Mouse (Mus musculus) neural tube, embryonic 13.5 days (tissue): ENCODE data around the gene Aox2. TPM values are rescaled to one million over a fixed set of nuclear protein-coding genes. Genes with fewer than 3 reads are reported as not detected.
A peak's percentile ranks its signal among the peaks of the same experiment; 100 is the strongest.

Experiments used
- ATAC-seq: fragments of 200-750 bp; cut with Nextera tagmentation; 2 replicates; pipeline ENCODE4 v1.8.0; 2017; ENCODE audit warnings: low read depth, mild to moderate bottlenecking, moderate TSS enrichment, moderate library complexity
- H3K27ac ChIP-seq: fragments of 300-500 bp; sonication (generic); replicated peaks from 2 replicates; pipeline ENCODE4 v1.5.1; 2015; ENCODE audit warnings: moderate library complexity, mild to moderate bottlenecking, inconsistent platforms
- H3K27me3 ChIP-seq: fragments of 300-500 bp; sonication (generic); 2 replicates; pipeline ENCODE4 v1.6.1; 2015; ENCODE audit warnings: mild to moderate bottlenecking, inconsistent platforms
- H3K36me3 ChIP-seq: fragments of 300-500 bp; sonication (generic); 2 replicates; pipeline ENCODE4 v1.6.1; 2015; ENCODE audit warnings: mild to moderate bottlenecking, inconsistent platforms
- H3K4me1 ChIP-seq: fragments of 300-500 bp; sonication (generic); replicated peaks from 2 replicates; pipeline ENCODE4 v1.6.1; 2015; ENCODE audit warnings: inconsistent platforms
- H3K4me2 ChIP-seq: fragments of 300-500 bp; sonication (generic); 2 replicates; pipeline ENCODE4 v1.6.1; 2015; ENCODE audit warnings: inconsistent platforms, mild to moderate bottlenecking, moderate library complexity
- H3K4me3 ChIP-seq: fragments of 300-500 bp; sonication (generic); 2 replicates; pipeline ENCODE4 v1.5.1; 2015; ENCODE audit warnings: mild to moderate bottlenecking, inconsistent platforms
- H3K9ac ChIP-seq: fragments of 300-500 bp; sonication (generic); 2 replicates; pipeline ENCODE4 v1.6.1; 2015; ENCODE audit warnings: moderate library complexity, mild to moderate bottlenecking, inconsistent platforms
- H3K9me3 ChIP-seq: fragments of 300-500 bp; sonication (generic); 2 replicates; pipeline ENCODE4 v1.6.1; 2016; ENCODE audit warnings: inconsistent platforms
- WGBS: fragments of 180-500 bp; shearing (Covaris S2); methylation state at CpG from one replicate; pipeline ENCODE4 v1.1.7; 2015; 5-methylcytosine and 5-hydroxymethylcytosine counted together
- polyA plus RNA-seq: library from polyadenylated mRNA; unstranded; fragments of >200 nt; fragmentation: Nextera tagmentation; extraction: Ambion mirVana; gene quantifications from 2 replicates; pipeline ENCODE4 v1.2.1, GENCODE M21; 2015

Gene Aox2
- polyA plus RNA-seq, 1 experiment from 2014 or later: 0.03 TPM

- H3K36me3 ChIP-seq: no peaks in the 10 kb centered on the region
- no peaks in the 10 kb centered on the region for H3K27me3 ChIP-seq
- no peak for ATAC-seq
- 80% methylated on average over 7 of the region's 7 CpGs for WGBS
- H3K9me3 ChIP-seq: no peaks in the 10 kb centered on the region
- H3K27ac ChIP-seq: no peak overlapping the region
- no peak overlapping the region for H3K4me3 ChIP-seq
- H3K9ac ChIP-seq: no peak overlapping the region
- H3K4me2 ChIP-seq: no peak overlapping the region
- no peaks in the 10 kb centered on the region for H3K4me1 ChIP-seq
These were observed 33.2 kb downstream of the Aox2 start for GRCm38 (mm10) chr1:58311221-58311864.

GRCm38 (mm10) chr1:58313173-58313572 lies 35.0 kb downstream of the Aox2 start:
- Histone ChIP-seq H3K27ac (no peak overlapping the region), H3K36me3 (no peaks in the 10 kb centered on the region), H3K27me3 (no peaks in the 10 kb centered on the region), H3K4me1 (no peaks in the 10 kb centered on the region), H3K4me2 (no peak overlapping the region), H3K4me3 (no peak overlapping the region), H3K9ac (no peak overlapping the region), H3K9me3 (no peaks in the 10 kb centered on the region)
- no peak for ATAC-seq
- 91% methylated on average over 8 of the region's 8 CpGs for WGBS

- Histone ChIP-seq H3K4me1 (no peaks in the 10 kb centered on the region), H3K27me3 (no peaks in the 10 kb centered on the region), H3K9me3 (no peaks in the 10 kb centered on the region), H3K4me2 (no peak overlapping the region), H3K36me3 (no peaks in the 10 kb centered on the region), H3K9ac (no peak overlapping the region), H3K4me3 (no peak overlapping the region), H3K27ac (no peak overlapping the region)
- ATAC-seq: no peak
- WGBS: 81% methylated on average over 6 of the region's 6 CpGs
These were observed 37.4 kb downstream of the Aox2 start for GRCm38 (mm10) chr1:58315532-58315931.

- no peaks in the 10 kb centered on the region for H3K27me3 ChIP-seq
- peak overlapping the region; percentile 38 for H3K4me2 ChIP-seq
- H3K4me3 ChIP-seq: 0 out of 2 replicates have a peak overlapping the region, but pooled peaks have one; percentile 8
- H3K27ac ChIP-seq: no peak overlapping the region
- no peak overlapping the region for H3K9ac ChIP-seq
- WGBS: 47% methylated on average over 4 of the region's 4 CpGs
- H3K9me3 ChIP-seq: no peaks in the 10 kb centered on the region
- H3K36me3 ChIP-seq: no peaks in the 10 kb centered on the region
- H3K4me1 ChIP-seq: 0 out of 2 replicates have a peak, but pooled peaks cover 6% of the 10 kb centered on the region
- peak; percentile 15; the same call in 1 of the 2 replicates for ATAC-seq
These were observed 55.1 kb downstream of the Aox2 start for GRCm38 (mm10) chr1:58333222-58333621.

GRCm38 (mm10) chr1:58339901-58340300 lies 61.8 kb downstream of the Aox2 start:
- H3K4me2 ChIP-seq: no peak overlapping the region
- no peaks in the 10 kb centered on the region for H3K36me3 ChIP-seq
- WGBS: 85% methylated on average over 1 of the region's 1 CpGs
- H3K9me3 ChIP-seq: no peaks in the 10 kb centered on the region
- no peak overlapping the region for H3K4me3 ChIP-seq
- H3K27ac ChIP-seq: no peak overlapping the region
- ATAC-seq: no peak
- no peaks in the 10 kb centered on the region for H3K27me3 ChIP-seq
- H3K4me1 ChIP-seq: no peaks in the 10 kb centered on the region; the same call in 1 of the 2 replicates
- H3K9ac ChIP-seq: no peak overlapping the region

GRCm38 (mm10) chr1:58341576-58341975 lies 63.5 kb downstream of the Aox2 start:
- no peak overlapping the region for H3K9ac ChIP-seq
- H3K27ac ChIP-seq: no peak overlapping the region
- ATAC-seq: no peak
- no peaks in the 10 kb centered on the region for H3K9me3 ChIP-seq
- no peak overlapping the region for H3K4me2 ChIP-seq
- H3K36me3 ChIP-seq: no peaks in the 10 kb centered on the region
- WGBS: 39% methylated on average over 7 of the region's 7 CpGs
- no peaks in the 10 kb centered on the region; the same call in 1 of the 2 replicates for H3K4me1 ChIP-seq
- H3K4me3 ChIP-seq: no peak overlapping the region
- H3K27me3 ChIP-seq: no peaks in the 10 kb centered on the region

GRCm38 (mm10) chr1:58343861-58344260 lies 65.7 kb downstream of the Aox2 start:
- Histone ChIP-seq H3K9ac (no peak overlapping the region), H3K27ac (no peak overlapping the region), H3K9me3 (no peaks in the 10 kb centered on the region), H3K36me3 (no peaks in the 10 kb centered on the region), H3K4me2 (no peak overlapping the region), H3K4me3 (no peak overlapping the region), H3K4me1 (no peaks in the 10 kb centered on the region; the same call in 1 of the 2 replicates), H3K27me3 (no peaks in the 10 kb centered on the region)
- 82% methylated on average over 4 of the region's 4 CpGs for WGBS
- ATAC-seq: no peak

GRCm38 (mm10) chr1:58344570-58344969 lies 66.4 kb downstream of the Aox2 start:
- Histone ChIP-seq H3K27me3 (no peaks in the 10 kb centered on the region), H3K4me1 (no peaks in the 10 kb centered on the region; the same call in 1 of the 2 replicates), H3K27ac (no peak overlapping the region), H3K4me2 (no peak overlapping the region), H3K4me3 (no peak overlapping the region), H3K36me3 (no peaks in the 10 kb centered on the region), H3K9ac (no peak overlapping the region), H3K9me3 (no peaks in the 10 kb centered on the region)
- no peak for ATAC-seq
- WGBS: 88% methylated on average over 5 of the region's 5 CpGs

- no peak overlapping the region for H3K27ac ChIP-seq
- WGBS: 94% methylated on average over 14 of the region's 14 CpGs
- H3K4me3 ChIP-seq: no peak overlapping the region
- no peaks in the 10 kb centered on the region; the same call in 1 of the 2 replicates for H3K4me1 ChIP-seq
- H3K9me3 ChIP-seq: no peaks in the 10 kb centered on the region
- H3K36me3 ChIP-seq: no peaks in the 10 kb centered on the region
- H3K27me3 ChIP-seq: no peaks in the 10 kb centered on the region
- no peak overlapping the region for H3K4me2 ChIP-seq
- H3K9ac ChIP-seq: no peak overlapping the region
- no peak for ATAC-seq
These were observed 68.0 kb downstream of the Aox2 start for GRCm38 (mm10) chr1:58346159-58346558.

- Histone ChIP-seq H3K4me3 (no peak overlapping the region), H3K9me3 (no peaks in the 10 kb centered on the region), H3K4me2 (no peak overlapping the region), H3K36me3 (no peaks in the 10 kb centered on the region), H3K4me1 (no peaks in the 10 kb centered on the region), H3K27me3 (no peaks in the 10 kb centered on the region), H3K9ac (no peak overlapping the region), H3K27ac (no peak overlapping the region)
- WGBS: 83% methylated on average over 6 of the region's 6 CpGs
- ATAC-seq: no peak
These were observed 70.6 kb downstream of the Aox2 start for GRCm38 (mm10) chr1:58348712-58349111.

- 68% methylated on average over 4 of the region's 4 CpGs for WGBS
- no peaks in the 10 kb centered on the region for H3K4me1 ChIP-seq
- ATAC-seq: no peak
These were observed 75.2 kb downstream of the Aox2 start for GRCm38 (mm10) chr1:58353238-58353893.

GRCm38 (mm10) chr1:58358958-58359901 lies 81.1 kb downstream of the Aox2 start:
- no peaks in the 10 kb centered on the region for H3K36me3 ChIP-seq
- no peaks in the 10 kb centered on the region for H3K9me3 ChIP-seq
- H3K27me3 ChIP-seq: no peaks in the 10 kb centered on the region
- H3K4me2 ChIP-seq: no peak overlapping the region
- no peaks in the 10 kb centered on the region for H3K4me1 ChIP-seq
- ATAC-seq: no peak
- no peak overlapping the region for H3K27ac ChIP-seq
- no peak overlapping the region for H3K4me3 ChIP-seq
- H3K9ac ChIP-seq: no peak overlapping the region
- 74% methylated on average over 19 of the region's 19 CpGs for WGBS

More at GRCm38 (mm10) chr1:58353238-58353893, 75.2 kb downstream of the Aox2 start:
- Histone ChIP-seq H3K36me3 (no peaks in the 10 kb centered on the region), H3K4me3 (no peak overlapping the region), H3K4me2 (no peak overlapping the region), H3K27ac (no peak overlapping the region), H3K9me3 (no peaks in the 10 kb centered on the region), H3K9ac (no peak overlapping the region), H3K27me3 (no peaks in the 10 kb centered on the region)
